Mouse (Mus musculus): ENCODE data around the gene Ttc39a.

DNA sequence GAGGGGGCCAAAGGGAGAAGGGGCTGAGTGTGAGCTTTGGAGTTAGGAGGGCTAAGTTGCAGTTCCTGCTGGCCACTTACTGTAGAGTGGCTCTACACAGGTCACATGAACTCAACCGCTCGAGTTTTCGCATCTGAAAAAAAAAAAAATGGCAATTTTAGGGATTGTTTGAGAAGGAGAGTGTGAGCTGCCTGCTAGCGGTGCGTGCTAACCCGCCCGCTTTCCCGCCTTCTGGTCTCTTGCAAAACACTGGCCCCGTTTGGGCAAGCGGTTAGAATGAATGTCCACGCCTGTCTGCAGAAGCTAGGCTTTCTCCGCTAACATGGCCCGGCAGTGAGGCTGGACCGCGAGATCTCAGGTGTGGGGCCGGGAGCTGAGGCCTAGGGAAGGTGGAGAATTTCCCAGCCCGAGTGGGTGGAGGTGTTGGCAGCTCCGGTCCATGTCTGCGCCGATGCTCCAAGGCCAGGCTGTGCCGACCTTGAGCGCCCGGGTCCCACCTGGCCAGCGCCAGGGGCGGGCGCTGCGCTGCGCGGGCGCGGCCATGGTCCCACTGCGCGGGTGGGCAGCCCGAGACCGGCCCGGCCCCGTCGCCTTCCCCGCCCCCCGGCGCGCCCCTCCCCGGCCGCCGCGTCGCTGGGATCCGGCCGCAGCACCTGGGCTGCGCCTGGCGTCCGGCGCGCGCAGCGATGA lies at the start of gene Ttc39a:
- TF ChIP-seq CTCF (conservative IDR thresholded peaks at IDR 0.05; ENCODE audit: insufficient read depth, insufficient read length, low read depth, low read length) (no peak), POLR2A (IDR thresholded peaks at IDR 0.05; ENCODE audit: low read depth, low read length) (no peak)
